Mouse (Mus musculus) erythroid progenitor cell, adult 5-6 weeks (primary cell): ENCODE results near the gene Prpf8. TPM values are rescaled to one million over a fixed set of nuclear protein-coding genes. Genes with fewer than 3 reads are reported as not detected.

Experiments used
- ATAC-seq: replicated peaks from 2 replicates; pipeline ENCODE4 v1.8.0; 2016; ENCODE audit warnings: moderate number of reproducible peaks, mild to moderate bottlenecking, moderate TSS enrichment, inconsistent platforms; ENCODE audit not compliant: poor library complexity, low FRiP score, severe bottlenecking
- total RNA-seq, 2 experiments: library from RNA; stranded (forward) in 1 of 2; stranded (reverse) in 1 of 2; fragments of 150-400 nt in 1 of 2; fragments of 186-747, 209-891 nt in 1 of 2; gene quantifications; 2 replicates each; pipeline versions ENCODE4 v1.2.3 to v1.2.4; 2015 to 2017; ENCODE audit warnings: low replicate concordance in 2 of 2

The Prpf8 gene
- total RNA-seq, 2 experiments from 2014 or later: 53.6 to 70.0 TPM

DNA sequence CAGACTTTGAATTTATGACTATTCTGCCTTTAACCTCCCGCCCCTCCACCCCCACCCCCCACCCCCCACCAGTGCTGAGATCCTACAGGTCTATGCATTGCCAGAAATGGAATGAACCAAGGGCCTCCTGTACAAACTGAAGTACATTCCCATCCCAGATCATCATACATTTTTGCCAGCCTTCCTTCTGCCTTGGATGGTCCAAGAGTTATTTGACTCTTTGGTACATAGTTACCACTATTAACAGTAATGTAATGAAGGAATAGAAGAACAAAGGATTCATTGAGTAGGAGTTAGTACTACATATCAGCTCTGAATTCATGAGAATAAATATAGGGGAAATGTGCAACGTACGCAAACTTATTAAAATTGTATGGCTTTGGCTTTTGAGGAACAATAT lies 424 bp upstream of the Prpf8 start:
- peak; percentile 26 for ATAC-seq

DNA sequence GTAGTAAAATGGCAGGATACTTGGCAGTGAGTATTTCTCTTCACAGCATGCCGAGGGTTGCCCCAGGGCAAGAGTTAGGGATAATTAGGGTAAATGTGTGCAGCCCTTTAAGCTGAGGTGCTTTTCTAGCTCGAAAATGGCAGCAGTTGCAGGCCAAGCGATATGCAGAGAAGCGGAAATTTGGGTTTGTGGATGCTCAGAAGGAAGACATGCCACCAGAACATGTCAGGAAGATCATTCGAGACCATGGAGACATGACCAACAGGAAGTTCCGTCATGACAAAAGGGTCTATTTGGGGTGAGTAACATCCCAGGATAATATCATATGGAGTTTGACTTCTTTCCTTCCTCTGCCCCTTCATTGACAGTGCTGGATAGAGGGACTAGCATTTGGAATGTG lies 880 bp downstream of the Prpf8 start:
- ATAC-seq: no peak

DNA sequence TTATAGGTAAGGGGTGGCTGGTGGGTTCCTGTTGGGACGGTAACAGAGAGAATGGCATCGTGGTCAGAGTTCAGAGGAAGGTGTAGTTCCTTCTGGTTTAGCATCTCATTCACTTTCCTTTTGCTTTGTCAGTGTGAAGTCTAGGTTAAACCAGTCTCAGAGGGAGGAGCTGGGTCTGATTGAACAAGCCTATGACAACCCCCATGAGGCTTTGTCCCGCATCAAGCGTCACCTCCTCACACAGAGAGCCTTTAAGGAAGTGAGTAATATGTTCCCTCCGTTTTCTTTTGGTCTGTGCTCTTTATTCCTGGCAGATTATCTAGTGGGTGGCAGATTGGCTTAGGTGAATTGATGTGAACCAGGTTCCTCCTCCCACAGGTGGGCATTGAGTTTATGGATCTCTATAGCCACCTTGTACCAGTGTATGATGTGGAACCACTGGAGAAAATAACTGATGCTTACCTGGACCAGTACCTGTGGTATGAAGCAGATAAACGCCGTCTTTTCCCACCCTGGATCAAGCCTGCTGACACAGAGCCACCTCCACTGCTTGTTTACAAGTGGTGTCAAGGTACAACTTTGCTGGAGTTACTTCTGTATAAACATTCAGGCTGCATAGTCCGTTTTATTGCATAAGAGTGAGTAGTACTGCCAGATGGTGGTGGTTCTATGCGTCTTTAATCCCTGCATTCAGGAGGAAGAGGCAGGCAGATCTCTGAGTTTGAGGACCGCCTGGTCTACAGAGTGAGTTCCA lies 7.9 kb downstream of the Prpf8 start:
- ATAC-seq: no peak

DNA sequence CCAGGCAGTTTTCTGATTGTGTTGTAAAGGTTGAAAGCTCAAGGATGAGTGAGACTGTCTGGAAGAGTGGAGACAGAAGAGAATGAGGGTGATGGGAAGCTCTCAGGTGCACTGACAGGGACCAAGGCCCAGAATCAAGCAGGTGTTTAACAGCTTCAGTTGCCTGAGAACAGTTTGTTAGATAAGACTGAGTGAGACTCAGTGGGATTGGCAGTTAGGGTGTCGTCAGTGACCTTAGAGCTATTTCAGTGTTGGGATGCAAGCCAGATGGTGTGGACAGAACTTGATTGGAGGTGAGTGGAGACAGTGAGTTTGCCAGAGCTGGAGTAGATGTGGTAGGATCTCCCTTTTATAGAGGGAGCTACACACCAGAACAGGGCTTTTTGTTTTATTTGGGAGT lies 11.5 kb downstream of the Prpf8 start:
- ATAC-seq: no peak

DNA sequence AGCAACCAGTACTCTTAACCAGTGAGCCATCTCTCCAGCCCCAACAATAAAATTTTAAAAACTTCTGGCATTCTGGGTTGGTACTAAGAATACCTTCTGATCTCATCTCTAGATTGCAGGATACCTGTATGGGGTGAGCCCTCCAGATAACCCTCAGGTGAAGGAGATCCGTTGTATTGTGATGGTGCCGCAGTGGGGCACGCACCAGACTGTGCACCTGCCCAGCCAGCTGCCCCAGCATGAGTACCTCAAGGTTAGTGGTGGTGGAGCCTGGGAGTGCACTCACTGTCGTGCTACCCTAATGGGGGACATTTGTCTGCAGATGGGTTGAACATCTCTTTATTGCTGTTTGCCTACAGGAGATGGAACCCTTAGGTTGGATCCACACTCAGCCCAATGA lies 21.5 kb downstream of the Prpf8 start:
- no peak for ATAC-seq

DNA sequence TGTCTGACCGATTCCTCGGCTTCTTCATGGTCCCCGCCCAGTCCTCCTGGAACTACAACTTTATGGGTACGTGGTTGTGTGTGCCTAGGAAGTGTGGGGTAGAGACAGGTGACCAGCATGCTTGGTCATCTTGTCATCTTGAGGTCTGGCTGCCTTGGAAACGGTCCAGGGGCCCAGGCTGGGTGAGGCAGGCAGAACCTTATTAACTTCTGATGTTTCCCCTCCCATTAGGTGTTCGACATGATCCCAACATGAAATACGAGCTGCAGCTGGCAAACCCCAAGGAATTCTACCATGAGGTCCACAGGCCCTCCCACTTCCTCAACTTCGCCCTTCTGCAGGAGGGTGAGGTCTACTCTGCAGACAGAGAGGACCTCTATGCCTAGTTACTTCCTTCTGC lies 22.3 kb downstream of the Prpf8 start:
- ATAC-seq: no peak

DNA sequence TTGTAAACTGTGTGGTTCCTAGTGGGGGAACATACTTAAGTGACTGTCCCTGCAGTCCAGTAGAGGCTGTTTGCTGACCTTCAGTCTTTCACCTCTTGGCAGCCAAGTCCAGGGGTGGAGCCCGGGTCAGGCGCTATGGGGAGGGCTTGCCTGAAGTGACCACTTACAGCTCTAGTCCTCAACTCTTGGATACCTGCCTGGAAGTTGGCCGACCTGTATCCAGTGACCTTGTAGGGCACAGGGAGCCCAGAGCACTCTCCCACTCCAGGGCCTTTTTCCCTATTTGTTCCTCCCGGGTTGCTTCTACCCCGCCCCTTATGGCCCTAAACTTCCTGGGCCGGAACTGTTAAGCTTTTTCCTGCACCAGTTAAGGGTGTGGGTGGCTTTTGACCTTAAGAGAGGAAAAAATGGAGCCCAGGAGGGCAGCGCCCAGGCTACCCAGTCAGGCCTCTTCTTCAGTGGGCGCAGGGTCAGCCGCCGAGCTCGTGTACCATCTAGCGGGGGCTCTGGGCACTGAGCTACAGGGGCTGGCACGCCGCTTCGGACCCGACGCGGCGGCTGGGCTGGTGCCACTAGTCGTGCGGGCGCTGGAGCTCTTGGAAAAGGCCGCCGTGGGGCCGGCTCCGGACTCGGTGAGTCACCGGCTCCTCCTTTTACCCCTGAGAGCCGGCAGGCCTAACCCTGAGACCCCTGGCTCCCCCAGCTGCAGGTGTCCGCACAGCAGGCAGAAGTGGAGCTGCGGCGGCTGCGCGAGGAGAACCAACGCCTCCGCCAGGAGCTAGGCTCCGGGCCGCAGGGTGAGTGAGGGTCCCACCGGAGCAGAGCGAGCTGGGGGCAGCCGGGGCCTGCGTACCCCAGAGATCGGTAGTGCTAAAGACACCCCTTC lies 23.4 kb downstream of the Prpf8 start, which contains the start of gene Rilp:
Gene Rilp (plus strand): TSS at position 354 of the 886 bp plus-strand sequence.
- ATAC-seq: peak; percentile 51

DNA sequence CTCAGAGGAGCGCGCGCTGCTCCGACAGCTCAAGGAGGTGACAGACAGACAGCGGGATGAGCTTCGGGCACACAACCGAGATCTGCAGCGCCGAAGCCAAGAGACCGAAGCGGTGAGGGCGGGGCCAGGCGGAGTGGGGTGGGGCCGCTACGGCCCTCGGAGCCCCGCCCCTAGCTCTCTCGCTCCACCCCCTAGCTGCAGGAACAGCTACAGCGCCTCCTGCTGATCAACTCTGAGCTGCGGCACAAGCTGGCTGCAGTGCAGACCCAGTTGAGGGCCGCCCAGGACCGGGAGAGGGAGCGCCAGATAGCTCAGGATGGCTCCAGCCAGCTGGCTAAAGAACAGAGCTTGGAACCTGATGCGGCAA lies 24.0 kb downstream of the Prpf8 start:
- ATAC-seq: peak; percentile 90

DNA sequence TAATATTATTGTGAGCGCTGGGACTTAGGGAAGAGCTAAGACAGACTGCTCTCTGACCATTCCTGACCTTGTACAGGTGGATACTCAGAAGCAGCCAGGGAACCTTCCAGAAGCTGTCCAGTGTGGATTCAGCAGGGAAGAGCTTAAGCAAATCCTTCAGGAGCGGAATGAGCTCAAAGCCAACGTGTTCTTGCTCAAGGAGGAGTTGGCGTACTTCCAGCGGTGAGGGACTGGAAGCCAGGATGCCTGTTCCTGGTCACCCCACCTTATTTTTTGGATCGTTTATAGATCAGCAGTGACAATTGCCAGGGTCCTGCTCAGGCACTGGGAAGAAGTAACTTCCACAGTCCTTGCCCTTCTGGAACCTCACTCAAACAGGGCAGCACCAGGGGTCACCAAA lies 24.6 kb downstream of the Prpf8 start:
- no peak for ATAC-seq

DNA sequence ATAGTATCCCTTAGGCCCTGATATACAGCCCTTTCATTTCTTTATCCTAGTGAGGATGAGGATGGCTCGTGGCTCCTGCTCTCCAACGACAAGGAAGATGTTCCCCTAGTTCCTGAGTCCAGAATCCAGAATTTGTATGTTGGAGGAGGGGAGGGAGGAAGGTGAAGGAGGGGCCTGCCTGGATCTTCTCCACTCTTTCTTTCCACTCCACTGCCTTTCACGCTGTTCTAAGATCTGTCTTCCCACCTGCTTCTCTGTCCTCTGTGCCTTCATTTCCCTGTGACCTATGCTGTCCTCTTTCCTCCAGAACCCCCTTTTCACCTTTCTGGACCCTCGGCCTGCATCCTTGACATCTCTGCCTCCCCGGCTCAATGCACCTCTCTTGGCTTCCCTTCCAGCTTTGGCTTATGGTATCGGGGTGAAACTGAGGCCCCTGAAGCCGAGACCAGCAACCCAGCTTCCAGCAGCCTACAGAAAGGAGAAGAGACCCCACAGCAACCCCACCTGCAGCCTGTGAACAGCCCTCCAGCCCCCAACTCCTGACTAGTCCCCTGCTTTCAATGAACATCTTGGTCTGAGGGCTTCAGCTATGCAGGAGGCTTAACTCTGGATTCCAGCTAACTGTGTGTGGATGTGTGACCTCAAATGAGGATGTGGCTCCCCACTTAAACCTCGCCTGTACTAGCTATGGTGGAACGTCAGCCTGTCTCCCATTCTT lies 25.8 kb downstream of the Prpf8 start:
- no peak for ATAC-seq

DNA sequence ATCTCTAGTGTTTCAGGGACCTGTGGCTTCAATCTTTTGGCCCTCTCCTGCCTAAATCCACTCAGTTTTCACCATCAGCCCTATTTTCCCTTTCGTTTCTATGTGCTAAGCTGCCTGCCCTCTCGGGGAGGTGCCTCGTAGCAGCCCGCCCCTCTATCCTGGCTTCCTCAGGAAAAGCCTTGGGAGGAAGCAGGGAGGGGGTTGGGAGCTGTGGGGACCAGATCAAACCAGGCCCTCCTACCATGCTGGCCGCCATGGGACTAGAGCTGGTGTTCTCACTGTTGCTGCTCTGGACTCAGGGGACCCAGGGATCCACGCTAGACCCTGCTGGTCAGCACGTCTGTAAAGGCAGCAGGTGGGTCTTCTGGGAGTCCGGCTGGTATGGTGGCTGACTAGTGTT lies 26.7 kb downstream of the Prpf8 start, which contains the start of gene Scarf1:
Gene Scarf1 (plus strand): TSS at position 205 of the 400 bp plus-strand sequence.
- ATAC-seq: no peak

DNA sequence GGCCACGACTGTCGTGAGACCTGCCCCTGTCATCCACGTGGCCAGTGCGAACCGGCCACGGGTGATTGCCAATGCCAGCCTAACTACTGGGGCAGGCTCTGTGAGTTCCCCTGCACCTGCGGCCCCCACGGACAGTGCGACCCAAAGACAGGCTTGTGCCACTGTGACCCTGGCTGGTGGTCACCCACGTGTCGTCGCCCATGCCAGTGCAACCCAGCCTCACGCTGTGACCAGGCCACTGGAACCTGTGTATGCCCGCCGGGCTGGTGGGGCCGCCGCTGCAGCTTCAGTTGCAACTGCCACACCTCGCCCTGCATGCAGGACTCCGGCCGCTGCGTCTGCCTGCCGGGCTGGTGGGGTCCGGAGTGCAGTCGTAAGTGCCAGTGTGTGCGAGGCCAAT lies 28.6 kb downstream of the Prpf8 start:
- ATAC-seq: no peak

DNA sequence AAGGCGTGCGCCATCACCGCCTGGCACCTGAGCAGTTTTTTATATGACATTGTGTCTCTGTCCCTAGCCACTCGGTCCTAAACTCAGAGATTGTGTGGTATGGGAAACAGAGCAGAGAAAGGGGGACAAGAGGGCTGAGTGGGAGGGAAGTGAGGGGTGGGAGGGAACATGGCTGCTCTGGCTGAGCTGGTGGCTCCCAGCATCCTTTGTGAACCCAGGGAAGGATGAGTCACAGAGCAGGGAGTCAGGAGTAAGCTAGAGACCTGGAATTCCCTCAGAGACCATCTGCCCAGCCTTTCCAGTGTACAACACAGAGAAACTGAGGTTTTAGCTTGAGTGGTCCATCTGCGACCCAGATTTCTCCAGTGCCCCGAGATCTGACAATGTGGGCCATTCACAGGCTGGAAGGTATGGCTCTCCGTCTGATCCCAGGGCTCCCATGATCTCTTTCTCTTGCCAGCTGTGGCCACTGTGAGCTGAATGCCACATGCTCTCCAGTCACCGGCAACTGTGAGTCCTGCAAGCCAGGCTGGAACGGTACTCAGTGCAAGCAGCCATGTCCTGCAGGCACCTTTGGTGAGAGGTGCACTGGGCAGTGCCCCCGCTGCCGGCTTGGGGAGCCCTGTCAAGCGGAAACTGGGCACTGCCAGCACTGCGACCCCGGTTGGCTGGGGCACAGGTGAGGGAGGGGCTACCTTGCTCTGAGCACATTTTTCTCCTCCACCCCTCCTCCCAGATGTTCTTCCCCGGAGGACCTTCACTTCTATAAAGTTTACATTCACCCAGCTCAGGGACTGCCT lies 33.4 kb downstream of the Prpf8 start:
- 0 out of 2 replicates have a peak, but pooled peaks have one; percentile 21 for ATAC-seq

DNA sequence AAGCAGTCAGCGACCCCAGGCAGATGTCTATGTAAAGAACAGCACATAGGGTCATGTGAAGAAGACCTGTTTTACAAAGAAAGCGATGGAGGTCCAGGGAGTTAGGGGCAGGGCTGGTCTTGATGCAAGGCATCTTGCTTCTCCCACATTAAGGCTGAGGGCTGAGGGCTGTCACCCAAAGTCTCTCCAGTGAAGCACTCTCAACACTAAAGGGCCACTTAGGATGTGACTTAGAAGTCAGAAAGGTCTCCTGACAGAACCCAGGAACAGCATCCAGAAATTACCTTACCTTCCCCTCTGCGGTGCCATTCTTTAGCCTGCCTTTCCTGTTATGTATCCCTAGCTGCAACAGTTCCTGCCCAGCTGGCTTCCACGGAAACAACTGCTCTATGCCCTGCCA lies 35.0 kb downstream of the Prpf8 start:
- ATAC-seq: no peak

DNA sequence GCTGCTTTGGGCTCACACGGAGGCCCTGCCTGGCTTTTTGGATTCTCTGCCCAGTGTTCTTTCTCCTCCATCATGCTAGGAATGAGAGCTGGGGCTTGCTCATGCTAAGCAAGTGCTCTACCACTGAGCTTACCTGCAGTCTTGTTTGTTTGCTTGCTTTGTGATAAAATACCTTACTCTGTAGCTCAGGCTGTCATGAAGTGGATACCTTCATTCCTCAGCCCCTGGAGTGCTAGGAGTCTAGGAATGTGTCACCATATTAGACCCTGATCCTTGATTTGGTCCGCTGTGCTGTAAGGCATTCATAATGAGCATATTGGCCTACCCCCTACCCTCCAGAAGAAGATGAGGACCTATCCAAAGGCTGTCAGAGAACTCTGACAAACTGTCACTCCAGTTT lies 36.2 kb downstream of the Prpf8 start:
- no peak for ATAC-seq

DNA sequence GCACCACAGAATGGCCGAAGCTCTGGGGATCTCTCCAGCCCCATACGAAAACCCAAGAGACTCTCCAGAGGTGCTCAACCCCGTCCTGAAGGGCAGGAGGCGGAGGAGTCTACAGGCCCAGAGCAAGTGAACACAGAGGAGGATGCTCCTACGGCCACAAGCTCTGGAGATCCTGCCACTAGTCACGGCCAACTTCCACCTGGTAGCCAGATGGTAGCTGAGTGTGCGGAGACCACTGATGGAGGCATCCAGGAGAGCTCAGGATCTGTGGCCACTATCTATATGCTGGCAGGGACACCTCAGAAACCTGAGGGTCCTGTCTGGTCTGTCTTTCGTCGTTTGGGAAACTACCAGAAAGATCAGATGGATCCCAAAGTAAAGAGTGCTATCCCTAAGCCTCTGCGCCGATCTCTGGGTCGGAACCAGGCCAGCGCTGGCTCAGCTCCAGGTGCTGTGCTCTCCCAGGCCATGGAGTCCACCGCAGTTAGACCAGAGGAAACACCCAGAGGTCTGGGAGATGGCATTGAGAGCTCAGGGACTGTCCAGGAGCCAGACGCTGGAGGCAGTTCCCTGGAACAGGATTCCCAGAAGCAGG lies 39.0 kb downstream of the Prpf8 start:
- ATAC-seq: no peak

DNA sequence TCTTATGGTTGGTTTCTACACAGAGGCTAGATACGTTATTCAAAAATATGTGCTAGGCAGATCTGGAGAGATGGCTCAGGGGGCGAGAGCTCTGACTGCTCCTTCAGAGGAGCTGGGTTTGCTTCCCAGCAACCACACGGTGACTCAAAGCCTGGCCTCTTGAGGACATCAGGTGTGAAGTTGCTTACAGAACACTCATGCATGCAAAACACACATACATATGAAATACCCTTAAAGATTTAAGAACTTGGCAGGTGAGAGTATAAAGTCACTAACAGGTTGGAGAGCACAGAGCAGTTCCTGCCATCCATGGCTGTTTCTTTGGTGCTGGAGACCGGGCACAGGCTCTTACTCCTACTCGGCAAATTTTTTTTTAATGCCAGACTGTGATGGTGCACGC lies 40.3 kb downstream of the Prpf8 start:
- no peak for ATAC-seq

DNA sequence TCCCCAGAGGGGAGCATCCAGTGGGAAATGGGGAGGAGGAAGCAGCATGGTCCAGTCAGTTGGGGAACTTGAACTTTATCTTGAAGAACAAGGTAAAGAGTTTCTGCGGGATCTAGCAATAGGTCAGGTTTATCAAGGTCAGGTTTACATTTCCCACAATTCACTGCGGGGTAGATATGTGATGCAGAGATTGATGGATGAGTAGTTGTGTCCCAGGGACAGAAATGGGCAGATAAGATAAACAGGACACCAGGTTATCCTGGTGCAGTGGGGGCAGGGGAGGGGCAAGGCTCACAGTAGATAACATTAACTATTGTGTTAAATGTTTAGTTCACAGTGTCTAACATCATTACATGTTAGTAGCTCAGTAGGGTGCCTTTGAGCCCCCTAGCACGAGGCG lies 43.2 kb downstream of the Prpf8 start:
- no peak for ATAC-seq

DNA sequence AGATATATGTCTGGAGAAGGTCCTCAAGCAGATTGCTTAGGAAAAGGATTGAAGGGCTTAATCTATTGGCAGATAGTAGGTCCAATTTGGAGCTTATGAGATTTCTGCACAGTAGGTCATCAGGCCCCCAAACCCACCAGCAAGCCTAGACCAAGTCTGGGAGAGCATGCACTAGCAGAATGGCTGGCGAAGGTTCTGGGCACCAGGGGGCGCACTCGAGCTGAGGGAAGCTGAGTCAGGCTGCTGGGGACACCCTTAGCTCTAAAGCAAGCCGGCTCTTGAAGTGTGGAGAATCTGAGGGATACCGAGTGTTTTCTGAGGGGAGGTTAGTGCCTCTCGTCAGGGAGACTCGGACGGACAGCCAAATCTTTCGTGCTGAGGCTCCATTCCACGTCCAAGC lies 43.7 kb downstream of the Prpf8 start:
- peak; percentile 75 for ATAC-seq
